Mouse (Mus musculus): ENCODE measurements around the gene Inafm2. TPM values are rescaled to one million over a fixed set of nuclear protein-coding genes. Genes with fewer than 3 reads are reported as not detected.

The Inafm2 gene
- 18.7 and 20.5 TPM in 2 replicates for polyA plus RNA-seq (2015; fragmentation: Nextera tagmentation; extraction: Ambion mirVana)

- H3K27ac ChIP-seq (ENCODE audit: low read length), result peak within 1 kb of the TSS; percentile 40
- under 1% methylated on average over 44 of the region's 57 CpGs for WGBS
- peaks cover 27% of the 10 kb centered on the region for H3K4me1 ChIP-seq (replicated peaks; ENCODE audit: control insufficient read depth, insufficient read depth, low read length)
- peak within 1 kb of the TSS; percentile 77 for H3K4me2 ChIP-seq (ENCODE audit: low read depth, low read length)
- peak within 1 kb of the TSS; percentile 84 for H3K9ac ChIP-seq (ENCODE audit: low read length)
- no peaks in the 10 kb centered on the region for H3K36me3 ChIP-seq (ENCODE audit: control insufficient read depth, insufficient read depth, low read length)
- peak; percentile 95 for ATAC-seq (ENCODE audit: low read depth)
- H3K9me3 ChIP-seq (ENCODE audit: control insufficient read depth, low read length), result no peaks in the 10 kb centered on the region
- peaks cover 6% of the 10 kb centered on the region for H3K27me3 ChIP-seq (ENCODE audit: control insufficient read depth, insufficient read depth, low read depth, low read length)
- H3K4me3 ChIP-seq (ENCODE audit: low read length), result peak within 1 kb of the TSS; percentile 82
These were observed at the start of gene Inafm2 for GRCm38 (mm10) chr2:118745232-118745884. Gene Inafm2, plus strand, starts transcription at chr2:118745758.

GRCm38 (mm10) chr2:118696451-118697308 is 48.9 kb upstream of the Inafm2 start:
- Histone ChIP-seq H3K4me1 (replicated peaks; ENCODE audit: control insufficient read depth, insufficient read depth, low read length) (peaks cover 21% of the 10 kb centered on the region), H3K9ac (ENCODE audit: low read length) (no peak overlapping the region), H3K9me3 (ENCODE audit: control insufficient read depth, low read length) (no peaks in the 10 kb centered on the region), H3K27me3 (ENCODE audit: control insufficient read depth, insufficient read depth, low read depth, low read length) (peaks cover 25% of the 10 kb centered on the region), H3K4me2 (ENCODE audit: low read depth, low read length) (no peak overlapping the region), H3K36me3 (ENCODE audit: control insufficient read depth, insufficient read depth, low read length) (no peaks in the 10 kb centered on the region), H3K4me3 (ENCODE audit: low read length) (no peak overlapping the region), H3K27ac (ENCODE audit: low read length) (no peak overlapping the region)
- ATAC-seq (ENCODE audit: low read depth), result peak; percentile 53; the same call in 1 of the 2 replicates
- WGBS, result 32% methylated on average over 21 of the region's 21 CpGs

GRCm38 (mm10) chr2:118697311-118697877 is 48.2 kb upstream of the Inafm2 start:
- no peaks in the 10 kb centered on the region for H3K36me3 ChIP-seq (ENCODE audit: control insufficient read depth, insufficient read depth, low read length)
- no peak for ATAC-seq (ENCODE audit: low read depth)
- H3K4me1 ChIP-seq (replicated peaks; ENCODE audit: control insufficient read depth, insufficient read depth, low read length), result peaks cover 23% of the 10 kb centered on the region
- H3K9ac ChIP-seq (ENCODE audit: low read length), result no peak overlapping the region
- no peak overlapping the region for H3K4me3 ChIP-seq (ENCODE audit: low read length)
- H3K9me3 ChIP-seq (ENCODE audit: control insufficient read depth, low read length), result no peaks in the 10 kb centered on the region
- WGBS, result 32% methylated on average over 5 of the region's 5 CpGs
- H3K27me3 ChIP-seq (ENCODE audit: control insufficient read depth, insufficient read depth, low read depth, low read length), result peaks cover 32% of the 10 kb centered on the region
- no peak overlapping the region for H3K4me2 ChIP-seq (ENCODE audit: low read depth, low read length)
- H3K27ac ChIP-seq (ENCODE audit: low read length), result no peak overlapping the region; the same call in 1 of the 2 replicates

GRCm38 (mm10) chr2:118697955-118698354 is 47.6 kb upstream of the Inafm2 start:
- peaks cover 29% of the 10 kb centered on the region for H3K4me1 ChIP-seq (replicated peaks; ENCODE audit: control insufficient read depth, insufficient read depth, low read length)

GRCm38 (mm10) chr2:118700179-118701062 is 45.1 kb upstream of the Inafm2 start:
- peaks cover 62% of the 10 kb centered on the region for H3K27me3 ChIP-seq (ENCODE audit: control insufficient read depth, insufficient read depth, low read depth, low read length)
- H3K36me3 ChIP-seq (ENCODE audit: control insufficient read depth, insufficient read depth, low read length), result no peaks in the 10 kb centered on the region
- H3K9me3 ChIP-seq (ENCODE audit: control insufficient read depth, low read length), result no peaks in the 10 kb centered on the region
- WGBS, result 4% methylated on average over 32 of the region's 32 CpGs
- H3K9ac ChIP-seq (ENCODE audit: low read length), result no peak overlapping the region
- peaks cover 44% of the 10 kb centered on the region for H3K4me1 ChIP-seq (replicated peaks; ENCODE audit: control insufficient read depth, insufficient read depth, low read length)
- ATAC-seq (ENCODE audit: low read depth), result peak; percentile 53
- H3K27ac ChIP-seq (ENCODE audit: low read length), result no peak overlapping the region
- peak overlapping the region; percentile 37 for H3K4me2 ChIP-seq (ENCODE audit: low read depth, low read length)
- H3K4me3 ChIP-seq (ENCODE audit: low read length), result peak overlapping the region; percentile 15

More at GRCm38 (mm10) chr2:118697955-118698354, 47.6 kb upstream of the Inafm2 start:
- no peak for ATAC-seq (ENCODE audit: low read depth)
- Histone ChIP-seq H3K4me2 (ENCODE audit: low read depth, low read length) (no peak overlapping the region), H3K9ac (ENCODE audit: low read length) (no peak overlapping the region), H3K4me3 (ENCODE audit: low read length) (no peak overlapping the region), H3K27ac (ENCODE audit: low read length) (no peak overlapping the region), H3K27me3 (ENCODE audit: control insufficient read depth, insufficient read depth, low read depth, low read length) (peaks cover 37% of the 10 kb centered on the region), H3K9me3 (ENCODE audit: control insufficient read depth, low read length) (no peaks in the 10 kb centered on the region), H3K36me3 (ENCODE audit: control insufficient read depth, insufficient read depth, low read length) (no peaks in the 10 kb centered on the region)
- WGBS, result 31% methylated on average over 7 of the region's 7 CpGs

- no peak for ATAC-seq (ENCODE audit: low read depth)
- no peak overlapping the region for H3K4me3 ChIP-seq (ENCODE audit: low read length)
- H3K4me1 ChIP-seq (replicated peaks; ENCODE audit: control insufficient read depth, insufficient read depth, low read length), result peaks cover 41% of the 10 kb centered on the region
- no peaks in the 10 kb centered on the region for H3K36me3 ChIP-seq (ENCODE audit: control insufficient read depth, insufficient read depth, low read length)
- WGBS, result 20% methylated on average over 5 of the region's 5 CpGs
- peaks cover 66% of the 10 kb centered on the region for H3K27me3 ChIP-seq (ENCODE audit: control insufficient read depth, insufficient read depth, low read depth, low read length)
- no peaks in the 10 kb centered on the region for H3K9me3 ChIP-seq (ENCODE audit: control insufficient read depth, low read length)
- no peak overlapping the region for H3K9ac ChIP-seq (ENCODE audit: low read length)
- no peak overlapping the region for H3K4me2 ChIP-seq (ENCODE audit: low read depth, low read length)
- H3K27ac ChIP-seq (ENCODE audit: low read length), result no peak overlapping the region
These were observed 44.4 kb upstream of the Inafm2 start for GRCm38 (mm10) chr2:118701161-118701560.

GRCm38 (mm10) chr2:118701971-118702882 is 43.3 kb upstream of the Inafm2 start:
- no peak for ATAC-seq (ENCODE audit: low read depth)
- H3K27ac ChIP-seq (ENCODE audit: low read length), result no peak overlapping the region
- H3K9ac ChIP-seq (ENCODE audit: low read length), result peak overlapping the region; percentile 44
- WGBS, result 7% methylated on average over 46 of the region's 51 CpGs
- peak overlapping the region; percentile 45 for H3K4me3 ChIP-seq (ENCODE audit: low read length)
- peaks cover 74% of the 10 kb centered on the region for H3K27me3 ChIP-seq (ENCODE audit: control insufficient read depth, insufficient read depth, low read depth, low read length)
- H3K9me3 ChIP-seq (ENCODE audit: control insufficient read depth, low read length), result no peaks in the 10 kb centered on the region
- no peaks in the 10 kb centered on the region for H3K36me3 ChIP-seq (ENCODE audit: control insufficient read depth, insufficient read depth, low read length)
- peak overlapping the region; percentile 68 for H3K4me2 ChIP-seq (ENCODE audit: low read depth, low read length)
- H3K4me1 ChIP-seq (replicated peaks; ENCODE audit: control insufficient read depth, insufficient read depth, low read length), result peaks cover 34% of the 10 kb centered on the region
